Mouse (Mus musculus) kidney, postnatal 0 days (tissue): ENCODE results near the gene Kif18b. TPM values are rescaled to one million over a fixed set of nuclear protein-coding genes. Genes with fewer than 3 reads are reported as not detected.

Experiments
- ATAC-seq: fragments of 200-750 bp; cut with Nextera tagmentation; replicated peaks from 2 replicates; pipeline ENCODE4 v1.8.0; 2017; ENCODE audit warnings: low read depth, moderate number of reproducible peaks, moderate TSS enrichment, moderate library complexity; ENCODE audit not compliant: low FRiP score
- DNase-seq: peaks from one replicate; pipeline ENCODE4 v3.0.0-alpha.2; 2016; ENCODE audit warnings: low spot score
- H3K27ac ChIP-seq: fragments of 300-500 bp; sonication (generic); 2 replicates; pipeline ENCODE4 v1.5.1; 2014; ENCODE audit warnings: mild to moderate bottlenecking
- H3K27me3 ChIP-seq: fragments of 300-500 bp; sonication (generic); 2 replicates; pipeline ENCODE4 v1.6.1; 2014; ENCODE audit warnings: low read length, mixed read lengths; ENCODE audit not compliant: insufficient read depth
- H3K36me3 ChIP-seq: fragments of 300-500 bp; sonication (generic); 2 replicates; pipeline ENCODE4 v1.6.1; 2014; ENCODE audit warnings: low read length, mixed read lengths; ENCODE audit not compliant: insufficient read depth
- H3K4me1 ChIP-seq: fragments of 300-500 bp; sonication (generic); replicated peaks from 2 replicates; pipeline ENCODE4 v1.6.1; 2014; ENCODE audit warnings: antibody characterized with exemption, low read length, mixed read lengths; ENCODE audit not compliant: insufficient read depth
- H3K4me2 ChIP-seq: fragments of 300-500 bp; sonication (generic); 2 replicates; pipeline ENCODE4 v1.6.1; 2014; ENCODE audit warnings: mild to moderate bottlenecking, low read length, moderate library complexity, mixed read lengths
- H3K4me3 ChIP-seq: fragments of 300-500 bp; sonication (generic); replicated peaks from 2 replicates; pipeline ENCODE4 v1.5.1; 2014; ENCODE audit warnings: low read depth, low read length
- H3K9ac ChIP-seq: fragments of 300-500 bp; sonication (generic); 2 replicates; pipeline ENCODE4 v1.6.1; 2014; ENCODE audit warnings: low read depth, low read length
- H3K9me3 ChIP-seq: fragments of 300-500 bp; sonication (generic); replicated peaks from 2 replicates; pipeline ENCODE4 v1.6.1; 2016; ENCODE audit warnings: low read length, inconsistent platforms, mixed read lengths
- CTCF ChIP-seq: IDR thresholded peaks from 2 replicates; pipeline ENCODE4 v1.5.1; 2016; ENCODE audit warnings: antibody characterized with exemption, low read depth, mild to moderate bottlenecking, moderate library complexity
- WGBS: fragments of 180-500 bp; shearing (Covaris S2); extraction: QIAGEN DNeasy Blood & Tissue Kit; methylation state at CpG from one replicate; pipeline ENCODE4 v1.1.7; 2014; 5-methylcytosine and 5-hydroxymethylcytosine counted together
- polyA plus RNA-seq: library from polyadenylated mRNA; unstranded; fragments of >200 nt; fragmentation: Nextera tagmentation; extraction: Ambion mirVana; gene quantifications from 2 replicates; pipeline ENCODE4 v1.2.1, GENCODE M21; 2015

Kif18b gene
- polyA plus RNA-seq, 1 experiment from 2014 or later: 2.6 TPM

DNA sequence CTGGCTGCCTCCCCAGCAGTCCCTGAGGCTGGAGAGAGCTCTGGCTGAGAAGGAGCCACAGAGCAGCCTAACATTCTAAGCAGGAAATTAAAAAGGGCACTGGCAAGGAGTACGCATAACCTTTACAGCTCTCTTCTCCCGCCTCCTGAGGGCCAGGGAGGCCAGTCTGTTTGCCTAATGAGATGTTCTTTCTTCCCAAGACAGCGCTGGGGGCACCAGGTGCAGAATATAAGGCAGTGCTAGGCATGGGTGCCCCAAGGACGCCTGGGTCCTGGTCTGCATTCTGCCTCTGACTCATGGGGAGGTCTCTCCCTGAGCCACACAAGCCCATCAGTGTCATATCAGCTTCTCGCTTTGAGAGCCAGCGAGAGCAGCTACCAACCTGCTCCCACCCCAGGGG lies 3.4 kb downstream of the Kif18b start:
- WGBS: 66% methylated on average over 6 of the region's 6 CpGs
- no peak for ATAC-seq
- H3K4me3 ChIP-seq: no peak overlapping the region
- H3K36me3 ChIP-seq: no peaks in the 10 kb centered on the region
- H3K4me2 ChIP-seq: no peak overlapping the region
- no peaks in the 10 kb centered on the region for H3K9me3 ChIP-seq
- no peak overlapping the region for H3K9ac ChIP-seq
- no peak overlapping the region for H3K27ac ChIP-seq
- H3K4me1 ChIP-seq: peaks cover 6% of the 10 kb centered on the region
- DNase-seq: no peak
- TF ChIP-seq CTCF: no peak
- no peaks in the 10 kb centered on the region for H3K27me3 ChIP-seq

DNA sequence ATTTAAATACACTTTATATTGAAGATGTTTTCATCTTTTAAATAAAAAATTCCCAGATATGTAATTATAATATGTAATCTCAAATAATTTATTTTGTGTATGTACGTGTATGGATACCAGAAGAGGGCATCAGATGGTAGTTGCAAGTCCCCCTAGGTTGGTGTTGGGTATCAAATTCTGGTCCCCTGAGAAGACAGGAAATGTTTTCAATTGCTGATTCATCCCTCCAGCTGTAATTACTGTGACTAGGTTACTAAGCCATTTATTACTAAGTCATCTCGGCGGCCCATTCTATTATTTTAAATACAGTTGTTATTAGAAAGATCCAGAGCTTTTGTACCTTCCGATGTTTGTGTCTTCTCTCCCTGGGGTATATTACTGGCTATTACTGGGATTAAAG lies 6.8 kb downstream of the Kif18b start:
- no peak overlapping the region for H3K9ac ChIP-seq
- peaks cover 17% of the 10 kb centered on the region for H3K36me3 ChIP-seq
- WGBS: 78% methylated on average over 4 of the region's 4 CpGs
- H3K27ac ChIP-seq: no peak overlapping the region
- no peaks in the 10 kb centered on the region for H3K27me3 ChIP-seq
- no peaks in the 10 kb centered on the region; the same call in 1 of the 2 replicates for H3K4me1 ChIP-seq
- no peak for TF ChIP-seq CTCF
- H3K4me2 ChIP-seq: no peak overlapping the region
- DNase-seq: no peak
- H3K9me3 ChIP-seq: no peaks in the 10 kb centered on the region
- ATAC-seq: no peak
- no peak overlapping the region for H3K4me3 ChIP-seq

DNA sequence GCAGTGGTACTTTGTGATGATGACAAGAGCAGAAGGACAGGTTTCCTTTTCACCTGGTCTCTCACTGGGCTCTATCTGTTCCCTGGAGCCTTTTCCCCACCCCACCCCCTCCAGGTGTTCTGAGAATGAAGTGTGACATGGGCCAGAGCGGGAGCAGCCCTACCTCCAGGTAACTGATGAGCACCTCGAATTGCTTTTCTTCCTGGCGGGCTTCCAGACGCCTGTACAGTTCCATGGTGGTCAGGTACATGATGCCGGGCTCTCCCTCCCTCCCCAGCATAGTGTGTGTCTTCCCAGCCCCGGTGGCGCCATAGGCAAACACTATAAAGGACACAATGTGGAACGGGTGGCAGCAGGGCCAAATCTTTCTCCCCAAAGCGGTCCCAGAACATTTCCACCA lies 9.5 kb downstream of the Kif18b start:
- peaks cover 29% of the 10 kb centered on the region for H3K36me3 ChIP-seq
- no peak overlapping the region for H3K9ac ChIP-seq
- 92% methylated on average over 9 of the region's 9 CpGs for WGBS

DNA sequence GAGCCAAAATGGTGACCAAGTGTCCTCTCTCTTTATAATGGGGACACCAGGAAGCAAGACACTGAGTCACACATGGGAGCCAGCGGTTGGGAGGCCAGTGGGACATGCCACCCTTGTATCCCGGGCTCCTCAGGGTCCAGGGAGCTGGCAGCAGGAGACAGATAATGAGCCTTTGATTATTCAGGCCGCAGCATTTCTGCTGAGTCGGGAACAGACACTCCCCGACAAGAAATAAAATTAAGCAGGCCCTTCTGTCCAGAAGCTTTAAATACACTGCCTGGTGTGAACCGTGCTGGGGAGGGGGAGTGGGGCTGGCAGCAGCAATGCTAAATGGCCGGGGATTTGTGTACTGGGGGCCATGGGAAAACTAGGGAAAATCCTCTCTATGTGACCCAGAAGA lies 13.5 kb downstream of the Kif18b start:
- 71% methylated on average over 7 of the region's 7 CpGs for WGBS
- DNase-seq: no peak
- Histone ChIP-seq H3K27ac (no peak overlapping the region), H3K4me1 (no peaks in the 10 kb centered on the region), H3K9ac (no peak overlapping the region), H3K27me3 (no peaks in the 10 kb centered on the region), H3K4me3 (no peak overlapping the region), H3K36me3 (peaks cover 60% of the 10 kb centered on the region), H3K9me3 (no peaks in the 10 kb centered on the region), H3K4me2 (no peak overlapping the region)
- ATAC-seq: no peak
- TF ChIP-seq CTCF: no peak

More for the DNA sequence above, 9.5 kb downstream of the Kif18b start:
- no peak for TF ChIP-seq CTCF
- H3K27ac ChIP-seq: no peak overlapping the region
- ATAC-seq (no peak), DNase-seq (no peak)
- H3K4me3 ChIP-seq: no peak overlapping the region
- H3K9me3 ChIP-seq: no peaks in the 10 kb centered on the region
- no peaks in the 10 kb centered on the region for H3K4me1 ChIP-seq
- no peak overlapping the region for H3K4me2 ChIP-seq
- H3K27me3 ChIP-seq: no peaks in the 10 kb centered on the region

DNA sequence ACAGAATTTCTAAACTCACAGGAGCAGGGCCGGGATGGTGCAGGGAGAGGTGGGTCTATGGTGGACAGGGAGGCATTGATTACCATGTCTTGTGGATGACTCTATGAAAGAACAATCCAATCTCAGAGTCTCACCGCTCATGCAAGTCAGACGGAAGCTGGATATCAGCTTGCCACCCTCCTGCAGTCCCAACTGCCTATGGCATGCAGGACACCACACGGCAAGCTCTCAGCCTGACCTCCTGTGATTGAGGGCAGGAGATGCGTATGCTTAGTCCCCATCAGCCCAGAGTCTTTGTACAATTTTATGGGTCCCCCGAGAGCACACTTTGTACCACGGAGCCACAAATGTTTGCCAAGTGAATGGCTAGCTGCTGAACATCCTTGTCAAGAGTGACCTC lies 21.3 kb downstream of the Kif18b start:
- ATAC-seq (no peak), DNase-seq (no peak)
- Histone ChIP-seq H3K36me3 (peaks cover 28% of the 10 kb centered on the region), H3K4me2 (no peak overlapping the region), H3K27me3 (no peaks in the 10 kb centered on the region), H3K9ac (no peak overlapping the region), H3K27ac (no peak overlapping the region), H3K4me3 (no peak overlapping the region), H3K9me3 (no peaks in the 10 kb centered on the region), H3K4me1 (no peaks in the 10 kb centered on the region)
- WGBS: 68% methylated on average over 7 of the region's 7 CpGs
- TF ChIP-seq CTCF: no peak

DNA sequence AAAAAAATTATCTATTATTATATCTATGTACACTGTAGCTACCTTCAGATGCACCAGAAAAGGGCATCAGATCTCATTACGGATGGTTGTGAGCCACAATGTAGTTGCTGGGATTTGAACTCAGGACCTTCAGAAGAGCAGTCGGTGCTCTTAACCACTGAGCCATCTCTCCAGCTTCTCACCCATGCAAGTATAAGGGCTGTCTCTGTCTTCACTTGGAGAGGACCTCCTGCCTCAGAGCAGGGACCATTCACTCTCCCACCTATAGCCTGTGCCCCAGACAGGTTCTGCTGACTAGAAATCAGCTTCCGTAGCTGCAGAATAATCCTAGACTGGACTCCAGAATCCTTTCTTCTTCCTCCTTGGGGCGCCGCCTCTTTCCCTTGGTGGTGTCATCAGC lies 22.8 kb downstream of the Kif18b start:
- ATAC-seq (no peak), DNase-seq (no peak)
- Histone ChIP-seq H3K27ac (no peak overlapping the region), H3K4me1 (no peaks in the 10 kb centered on the region), H3K4me2 (no peak overlapping the region), H3K9ac (no peak overlapping the region), H3K36me3 (peaks cover 16% of the 10 kb centered on the region; the same call in 1 of the 2 replicates), H3K27me3 (no peaks in the 10 kb centered on the region), H3K4me3 (no peak overlapping the region), H3K9me3 (no peaks in the 10 kb centered on the region)
- WGBS: 79% methylated on average over 5 of the region's 5 CpGs
- no peak for TF ChIP-seq CTCF

DNA sequence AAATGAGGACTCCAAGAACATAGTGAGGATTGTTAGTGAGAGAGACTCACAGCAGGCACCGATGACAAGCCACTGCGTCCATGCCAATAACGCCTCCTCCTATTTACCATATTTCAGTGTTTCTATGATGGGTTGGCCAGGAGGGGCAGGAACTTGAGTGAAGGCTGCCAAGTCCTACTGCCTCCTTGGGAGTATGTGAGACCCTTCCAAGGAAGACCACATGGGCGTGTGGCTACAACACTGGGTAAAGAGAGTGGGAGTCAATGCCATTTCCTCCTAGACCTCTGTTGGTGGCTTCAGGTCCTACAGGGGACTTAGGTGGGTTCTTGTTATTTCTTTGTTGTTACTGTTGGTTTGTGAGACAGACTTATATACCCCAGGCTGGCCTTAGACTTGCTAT lies 23.7 kb downstream of the Kif18b start:
- no peak overlapping the region for H3K4me3 ChIP-seq
- DNase-seq (no peak), ATAC-seq (no peak)
- H3K4me2 ChIP-seq: no peak overlapping the region; the same call in 1 of the 2 replicates
- H3K27ac ChIP-seq: no peak overlapping the region
- H3K9me3 ChIP-seq: no peaks in the 10 kb centered on the region
- H3K36me3 ChIP-seq: peaks cover 8% of the 10 kb centered on the region; the same call in 1 of the 2 replicates
- TF ChIP-seq CTCF: no peak
- no peaks in the 10 kb centered on the region for H3K4me1 ChIP-seq
- no peaks in the 10 kb centered on the region for H3K27me3 ChIP-seq
- WGBS: 58% methylated on average over 4 of the region's 4 CpGs
- H3K9ac ChIP-seq: no peak overlapping the region
